Mouse (Mus musculus): Measurements from ENCODE around the gene Hint2.

Gene Hint2

GRCm38 (mm10) chr4:43656339-43657109 is at the start of gene Hint2:
Gene Hint2, minus strand, starts transcription at chr4:43656466.
- peak; percentile 97 for DNase-seq

- DNase-seq, result no peak
These were observed 49.7 kb upstream of the Hint2 start for GRCm38 (mm10) chr4:43705991-43706390.

GRCm38 (mm10) chr4:43703851-43704250 is 47.6 kb upstream of the Hint2 start:
- no peak for DNase-seq

- DNase-seq, result no peak
These were observed 47.2 kb upstream of the Hint2 start for GRCm38 (mm10) chr4:43703439-43703838.

GRCm38 (mm10) chr4:43700707-43701106 is 44.4 kb upstream of the Hint2 start, which contains the start of gene Olfr70:
Gene Olfr70, minus strand, starts transcription at chr4:43700807.
- DNase-seq, result no peak

- peak; percentile 27 for DNase-seq
These were observed 40.3 kb upstream of the Hint2 start for GRCm38 (mm10) chr4:43696561-43696960.

- DNase-seq, result no peak
These were observed 39.0 kb upstream of the Hint2 start for GRCm38 (mm10) chr4:43695249-43695671.

- DNase-seq, result no peak
These were observed 38.4 kb upstream of the Hint2 start for GRCm38 (mm10) chr4:43694439-43695248.

- no peak for DNase-seq
These were observed 37.6 kb upstream of the Hint2 start for GRCm38 (mm10) chr4:43693806-43694241.

- DNase-seq, result no peak
These were observed 34.8 kb upstream of the Hint2 start for GRCm38 (mm10) chr4:43691026-43691425.

GRCm38 (mm10) chr4:43690021-43690420 is 33.8 kb upstream of the Hint2 start:
- no peak for DNase-seq

GRCm38 (mm10) chr4:43679416-43680043 is 23.3 kb upstream of the Hint2 start:
- DNase-seq, result no peak

GRCm38 (mm10) chr4:43678541-43678940 is 22.3 kb upstream of the Hint2 start:
- DNase-seq, result no peak

- DNase-seq, result no peak
These were observed 19.3 kb upstream of the Hint2 start for GRCm38 (mm10) chr4:43675608-43676007.

GRCm38 (mm10) chr4:43674974-43675373 is 18.7 kb upstream of the Hint2 start:
- DNase-seq, result no peak

- DNase-seq, result no peak
These were observed 17.4 kb upstream of the Hint2 start for GRCm38 (mm10) chr4:43673703-43674102.

GRCm38 (mm10) chr4:43672070-43672469 is 15.8 kb upstream of the Hint2 start:
- peak; percentile 91 for DNase-seq

- DNase-seq, result peak; percentile 74
These were observed 13.1 kb upstream of the Hint2 start for GRCm38 (mm10) chr4:43669428-43669794.

- DNase-seq, result peak; percentile 91
These were observed 12.6 kb upstream of the Hint2 start, which contains the start of the genes Tmem8b and Fam221b for GRCm38 (mm10) chr4:43668782-43669427. Gene Tmem8b, plus strand, starts transcription at chr4:43668971. Gene Fam221b, minus strand, starts transcription at chr4:43669145.

- no peak for DNase-seq
These were observed 10.1 kb upstream of the Hint2 start for GRCm38 (mm10) chr4:43666412-43666811.

GRCm38 (mm10) chr4:43657146-43657545 is 880 bp upstream of the Hint2 start:
- DNase-seq, result no peak

- DNase-seq, result no peak
These were observed 469 bp downstream of the Hint2 start for GRCm38 (mm10) chr4:43655656-43656338.

Measured in cerebellum, adult 8-10 months (tissue).